Mouse (Mus musculus) macrophage (primary cell): ENCODE results near the gene Fxyd1. TPM values are rescaled to one million over a fixed set of nuclear protein-coding genes. Genes with fewer than 3 reads are reported as not detected.

Experiments
- H3K27ac ChIP-seq: fragments of 350-480 bp; formaldehyde crosslinking; 2 replicates; pipeline ENCODE4 v1.9.0; 2021
- H3K36me3 ChIP-seq: fragments of 350-480 bp; formaldehyde crosslinking; 2 replicates; pipeline ENCODE4 v1.9.0; 2021; ENCODE audit errors: inconsistent target
- H3K4me3 ChIP-seq: fragments of 350-480 bp; formaldehyde crosslinking; 2 replicates; pipeline ENCODE4 v1.9.0; 2021; ENCODE audit errors: inconsistent target
- H3K79me2 ChIP-seq: fragments of 350-480 bp; formaldehyde crosslinking; 2 replicates; pipeline ENCODE4 v1.9.0; 2021; ENCODE audit errors: inconsistent target
- WGBS: methylation state at CpG from one replicate; pipeline ENCODE4 v1.1.7; 2026; ENCODE audit warnings: inconsistent platforms; ENCODE audit not compliant: missing documents; 5-methylcytosine and 5-hydroxymethylcytosine counted together
- polyA plus RNA-seq: library from polyadenylated mRNA; stranded (reverse); fragments of 250-400 nt; gene quantifications from 3 replicates; pipeline ENCODE4 v1.2.4, GENCODE M21; 2018; ENCODE audit warnings: inconsistent platforms

Fxyd1 gene
- polyA plus RNA-seq, 1 experiment from 2014 or later = not detected

DNA sequence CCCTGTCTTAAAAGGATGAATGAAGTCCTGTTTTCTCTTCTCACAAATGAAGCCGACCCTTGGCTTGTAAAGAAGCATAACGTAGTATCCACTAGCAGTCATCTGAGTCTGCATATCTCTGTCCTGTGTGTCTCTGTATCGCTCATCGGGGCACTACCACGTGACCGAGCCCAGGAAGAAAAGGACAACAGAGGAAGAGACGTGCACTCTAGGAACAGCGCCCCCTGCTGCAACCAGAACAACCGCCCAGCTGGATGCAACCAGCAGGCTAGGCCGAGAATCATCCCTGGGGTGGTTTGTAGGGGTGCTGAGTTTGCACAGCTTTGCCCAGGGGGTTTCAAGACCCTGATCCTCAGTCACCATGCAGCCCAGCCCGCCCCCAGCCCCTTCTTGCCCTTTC, 22.2 kb downstream of the Fxyd1 start:
- 54% methylated on average over 11 of the region's 11 CpGs for WGBS
- H3K4me3 ChIP-seq = no peak overlapping the region
- peak overlapping the region; percentile 83 for H3K27ac ChIP-seq
- H3K79me2 ChIP-seq = peaks cover 34% of the 10 kb centered on the region
- peaks cover 21% of the 10 kb centered on the region; the same call in 1 of the 2 replicates for H3K36me3 ChIP-seq

DNA sequence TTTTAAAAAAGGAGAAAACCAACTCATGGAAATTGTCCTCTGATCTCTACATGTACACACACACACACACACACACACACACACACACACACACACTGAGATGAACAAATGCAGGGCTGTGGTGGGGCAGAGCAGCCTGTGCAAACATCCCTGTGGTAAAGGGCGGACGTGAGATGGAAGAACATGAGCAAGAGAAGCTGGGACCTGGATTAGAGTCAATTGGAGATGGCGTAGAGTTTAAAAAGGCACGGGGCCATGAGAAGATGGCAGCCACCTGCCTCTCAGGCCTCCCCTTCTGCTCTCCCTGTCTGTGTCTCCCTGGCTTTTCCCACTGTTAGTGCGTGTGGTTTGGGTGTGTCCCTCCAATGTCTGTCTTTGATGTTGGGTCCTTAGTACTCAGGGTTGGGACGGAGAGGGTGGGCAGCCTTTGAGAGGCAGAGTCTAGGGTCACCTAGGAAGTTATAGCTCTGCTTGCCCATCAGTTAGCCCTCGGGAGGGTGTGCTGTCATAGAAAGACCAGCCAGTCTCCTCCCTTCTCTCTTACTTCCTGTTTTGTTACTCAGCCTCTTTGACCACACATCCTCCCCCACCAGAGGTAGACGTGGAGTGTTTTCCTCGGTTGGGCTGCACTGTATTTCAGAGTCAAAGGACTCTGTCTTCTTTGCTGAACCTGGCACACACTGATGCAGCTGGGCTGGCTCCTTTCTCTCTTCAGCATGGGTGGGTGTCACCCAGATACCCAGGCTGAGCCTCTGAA, 23.4 kb downstream of the Fxyd1 start:
- peaks cover 22% of the 10 kb centered on the region for H3K79me2 ChIP-seq
- peak overlapping the region; percentile 83 for H3K27ac ChIP-seq
- WGBS = 27% methylated on average over 9 of the region's 9 CpGs
- no peak overlapping the region for H3K4me3 ChIP-seq
- H3K36me3 ChIP-seq = peaks cover 11% of the 10 kb centered on the region; the same call in 1 of the 2 replicates

DNA sequence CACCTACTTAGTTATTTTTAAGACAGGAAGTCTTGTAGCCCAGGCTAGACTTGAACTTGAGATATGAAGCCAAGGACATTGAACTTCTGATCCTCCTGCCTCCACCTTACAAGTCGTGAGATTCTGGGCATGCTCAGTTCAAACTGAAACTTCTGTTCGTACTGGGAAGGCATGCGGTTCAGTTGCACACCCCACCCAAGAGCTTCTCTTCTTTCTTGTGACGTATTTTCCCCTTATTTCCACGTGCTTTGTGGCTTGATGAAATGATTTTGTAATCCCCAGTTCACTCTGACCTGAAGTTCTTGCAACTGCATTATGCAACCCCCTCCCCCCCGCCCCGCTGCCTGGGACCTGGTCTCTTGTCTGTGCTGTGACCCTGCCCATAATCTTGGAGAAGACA, 25.3 kb downstream of the Fxyd1 start:
- H3K79me2 ChIP-seq = peaks cover 11% of the 10 kb centered on the region; the same call in 1 of the 2 replicates
- no peak overlapping the region for H3K4me3 ChIP-seq
- 0% methylated on average over 5 of the region's 7 CpGs for WGBS
- peak overlapping the region; percentile 83 for H3K27ac ChIP-seq
- H3K36me3 ChIP-seq = peaks cover 10% of the 10 kb centered on the region; the same call in 1 of the 2 replicates

DNA sequence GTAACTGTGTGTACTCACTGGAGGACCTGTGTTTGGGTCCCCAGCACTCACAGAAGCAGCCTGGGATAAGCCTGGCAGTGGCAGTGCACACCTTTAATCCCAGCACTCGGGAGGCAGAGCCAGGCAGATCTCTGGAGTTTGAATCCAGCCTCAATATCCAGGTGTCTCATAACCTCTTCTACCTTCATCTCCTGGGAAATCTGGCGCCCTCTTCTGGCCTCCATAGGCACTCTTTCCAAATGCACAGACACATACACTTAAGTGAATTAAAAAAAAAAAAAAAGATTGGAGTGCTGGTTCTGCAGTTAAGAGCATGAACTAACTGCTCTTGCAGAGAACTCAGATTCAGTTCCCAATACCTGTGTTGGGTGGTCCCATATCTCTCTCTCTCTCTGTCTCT, 26.3 kb downstream of the Fxyd1 start:
- H3K79me2 ChIP-seq = 0 out of 2 replicates have a peak, but pooled peaks cover under 1% of the 10 kb centered on the region
- no peak overlapping the region for H3K4me3 ChIP-seq
- H3K36me3 ChIP-seq = peaks cover 7% of the 10 kb centered on the region; the same call in 1 of the 2 replicates
- no peak overlapping the region for H3K27ac ChIP-seq
- WGBS = 90% methylated on average over 2 of the region's 2 CpGs

DNA sequence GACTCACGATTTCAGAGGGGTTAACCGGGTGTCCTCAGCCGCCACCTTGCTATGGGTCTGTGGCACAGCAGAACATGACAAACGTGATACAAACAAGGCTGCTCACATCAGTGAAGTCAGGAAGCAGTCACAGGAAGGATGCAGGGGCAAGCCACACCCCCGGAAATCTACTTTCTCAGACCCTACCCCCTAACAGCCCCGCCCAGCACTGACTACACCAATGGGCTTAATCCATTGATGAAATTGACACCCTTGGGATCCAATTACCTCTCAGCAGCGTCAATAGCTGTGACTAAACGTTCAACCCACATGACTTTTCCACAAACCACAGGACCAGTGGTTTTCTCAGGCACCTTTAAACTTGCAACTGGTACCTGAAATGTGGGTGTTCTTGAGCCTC, 28.4 kb downstream of the Fxyd1 start:
- Histone ChIP-seq H3K79me2 (no peaks in the 10 kb centered on the region), H3K27ac (no peak overlapping the region), H3K4me3 (no peak overlapping the region), H3K36me3 (no peaks in the 10 kb centered on the region)
- WGBS = 77% methylated on average over 8 of the region's 8 CpGs

DNA sequence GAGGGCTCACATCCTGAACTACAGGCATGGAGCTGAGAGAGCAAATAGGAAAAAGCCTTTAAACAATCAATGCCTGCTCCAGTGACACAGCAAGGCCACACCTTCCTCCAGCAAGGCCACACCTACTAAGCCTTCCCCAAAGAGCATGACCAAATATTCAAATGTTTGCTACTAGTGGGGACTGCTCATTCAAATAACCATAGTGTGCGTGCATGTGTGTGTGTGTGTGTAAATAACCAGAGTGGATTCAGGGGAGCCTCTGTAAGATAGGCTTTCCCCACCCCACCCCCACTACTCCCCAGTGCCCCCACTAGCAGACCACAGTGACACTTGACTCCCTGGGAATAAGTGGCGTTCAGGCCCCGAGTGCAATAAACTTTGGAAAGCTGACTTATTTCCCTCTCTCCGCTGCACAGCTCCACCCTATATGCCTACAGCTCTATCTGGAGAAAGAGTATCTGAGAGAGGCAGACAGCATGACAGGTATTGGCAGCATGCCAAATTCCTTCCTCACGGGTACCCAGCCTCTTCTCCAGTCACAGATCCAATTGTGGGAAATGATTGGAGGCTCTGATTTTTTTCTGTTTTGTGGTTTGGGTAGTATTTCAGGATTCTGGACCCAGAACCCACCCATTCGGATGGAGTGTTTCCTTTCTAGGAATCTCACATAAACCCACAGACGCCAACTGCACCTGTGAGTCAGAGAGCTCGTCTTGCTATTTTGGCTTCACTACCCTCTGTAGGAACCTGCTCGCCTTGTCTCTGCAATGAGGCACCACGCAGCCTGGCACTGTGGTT, 39.7 kb downstream of the Fxyd1 start:
- Histone ChIP-seq H3K36me3 (no peaks in the 10 kb centered on the region), H3K79me2 (no peaks in the 10 kb centered on the region), H3K27ac (no peak overlapping the region), H3K4me3 (no peak overlapping the region)
- WGBS = 85% methylated on average over 8 of the region's 10 CpGs

DNA sequence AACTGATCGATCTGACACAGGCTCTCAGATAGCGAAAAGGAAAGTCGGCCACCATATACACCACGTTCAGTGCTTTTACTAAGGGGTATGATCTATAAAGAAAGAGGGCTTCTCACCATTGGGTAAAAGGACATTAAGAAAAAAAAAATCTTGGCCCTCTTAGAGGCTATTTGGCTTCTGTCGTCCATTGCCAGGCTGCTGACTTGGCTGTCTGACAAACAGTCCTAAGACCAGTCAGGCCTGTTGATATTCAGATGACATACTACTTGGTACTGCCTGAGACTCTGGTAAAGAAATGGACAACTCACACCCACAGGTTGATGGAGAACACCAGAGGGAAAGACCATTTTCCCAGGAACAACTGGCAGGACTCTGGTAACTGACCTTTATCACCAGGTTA, 44.0 kb downstream of the Fxyd1 start:
- H3K36me3 ChIP-seq = no peaks in the 10 kb centered on the region
- no peaks in the 10 kb centered on the region for H3K79me2 ChIP-seq
- no peak overlapping the region for H3K27ac ChIP-seq
- H3K4me3 ChIP-seq = no peak overlapping the region
- 90% methylated on average over 5 of the region's 5 CpGs for WGBS

DNA sequence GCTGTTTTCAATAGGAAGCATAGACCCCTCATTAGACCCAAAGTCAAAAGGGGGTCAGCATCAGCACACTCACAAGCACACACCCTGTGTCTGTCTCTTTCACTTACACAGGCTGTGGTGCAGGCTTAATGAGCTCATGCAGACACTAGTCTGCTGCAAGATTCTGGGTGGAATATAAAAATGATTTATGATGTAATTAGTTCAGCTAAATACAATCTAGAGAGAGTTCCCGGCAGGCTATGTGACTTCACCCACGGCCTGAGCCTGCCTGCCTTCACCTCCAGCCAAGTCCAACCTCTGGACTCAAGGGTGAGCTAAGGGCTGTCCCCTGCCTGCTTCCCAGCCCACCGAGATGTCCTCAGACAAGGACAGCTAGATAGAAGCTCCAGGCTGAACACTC, 48.1 kb downstream of the Fxyd1 start:
- 58% methylated on average over 3 of the region's 3 CpGs for WGBS
- Histone ChIP-seq H3K27ac (peak overlapping the region; percentile 86), H3K4me3 (no peak overlapping the region), H3K36me3 (no peaks in the 10 kb centered on the region), H3K79me2 (no peaks in the 10 kb centered on the region)

GRCm38 (mm10) chr7:31008175-31008574, 48.8 kb downstream of the Fxyd1 start:
- H3K27ac ChIP-seq = peak overlapping the region; percentile 86
- WGBS = 0% methylated on average over 1 of the region's 1 CpGs
- H3K36me3 ChIP-seq = no peaks in the 10 kb centered on the region
- H3K79me2 ChIP-seq = no peaks in the 10 kb centered on the region
- no peak overlapping the region for H3K4me3 ChIP-seq

DNA sequence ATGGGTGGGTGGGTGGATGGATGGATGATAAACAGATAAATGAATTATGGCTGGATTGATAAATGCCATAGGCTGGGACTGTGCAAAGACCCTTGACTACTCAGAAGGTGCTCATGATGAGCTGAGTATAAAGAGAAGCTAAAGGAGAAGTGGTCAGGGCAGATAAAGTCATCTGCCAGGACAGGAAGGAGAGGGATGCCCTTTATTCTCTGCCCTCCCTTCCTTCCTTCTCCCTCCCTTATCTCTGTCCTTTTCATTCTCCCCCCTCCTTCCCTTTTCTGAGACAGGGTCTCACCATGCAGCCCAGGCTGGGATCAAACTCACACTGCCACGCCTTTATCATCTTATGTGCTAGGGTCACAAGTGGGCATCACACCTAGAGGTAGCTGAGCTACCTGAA, 49.2 kb downstream of the Fxyd1 start:
- 7% methylated on average over 1 of the region's 1 CpGs for WGBS

GRCm38 (mm10) chr7:31002650-31003049, 54.3 kb downstream of the Fxyd1 start:
- Histone ChIP-seq H3K79me2 (no peaks in the 10 kb centered on the region), H3K36me3 (no peaks in the 10 kb centered on the region), H3K27ac (peak overlapping the region; percentile 94), H3K4me3 (peak overlapping the region; percentile 37)
- 2% methylated on average over 8 of the region's 8 CpGs for WGBS

More for the DNA sequence above, 49.2 kb downstream of the Fxyd1 start:
- Histone ChIP-seq H3K4me3 (no peak overlapping the region), H3K27ac (peak overlapping the region; percentile 86), H3K79me2 (no peaks in the 10 kb centered on the region), H3K36me3 (no peaks in the 10 kb centered on the region)

Other genes starting within 250 kb of the Fxyd1 start
- 0.10 TPM in 1 of 3 replicates, not detected in the others for gene Ffar2, start 233.4 kb downstream of the Fxyd1 start, polyA plus RNA-seq
- gene Ffar3, start 201.0 kb downstream of the Fxyd1 start, polyA plus RNA-seq = not detected in 3 replicates
- gene Ffar1, start 195.6 kb downstream of the Fxyd1 start, polyA plus RNA-seq = not detected in 3 replicates
- gene Cd22, start 176.9 kb downstream of the Fxyd1 start, polyA plus RNA-seq = 15.6 to 31.6 TPM (median 22.5 TPM) in 3 replicates
- gene Mag, start 142.3 kb downstream of the Fxyd1 start, polyA plus RNA-seq = 0.43 to 1.9 TPM (median 0.78 TPM) in 3 replicates
- gene Hamp2, start 132.5 kb downstream of the Fxyd1 start, polyA plus RNA-seq = not detected in 3 replicates
- not detected in 3 replicates for gene Hamp, start 113.2 kb downstream of the Fxyd1 start, polyA plus RNA-seq
- gene Usf2, start 100.4 kb downstream of the Fxyd1 start, polyA plus RNA-seq = 95.7 to 263 TPM (median 152 TPM) in 3 replicates
- gene Lsr, start 83.7 kb downstream of the Fxyd1 start, polyA plus RNA-seq = 0.29 to 2.2 TPM (median 0.38 TPM) in 3 replicates
- 0.21 to 0.26 TPM in 2 of 3 replicates, not detected in the other for gene Fam187b, start 83.4 kb downstream of the Fxyd1 start, polyA plus RNA-seq
- gene Fxyd5, start 14.7 kb downstream of the Fxyd1 start, polyA plus RNA-seq = 662 to 1,499 TPM (median 1,028 TPM) in 3 replicates
- gene Fxyd7, start 5.7 kb downstream of the Fxyd1 start, polyA plus RNA-seq = not detected in 3 replicates
- gene Lgi4, start 2.1 kb upstream of the Fxyd1 start, polyA plus RNA-seq = 0.14 to 0.27 TPM (median 0.22 TPM) in 3 replicates
- not detected in 3 replicates for gene Fxyd3, start 19.5 kb upstream of the Fxyd1 start, polyA plus RNA-seq
- 0.36 to 5.0 TPM (median 0.59 TPM) in 3 replicates for gene Hpn, start 58.1 kb upstream of the Fxyd1 start, polyA plus RNA-seq
- 6.4 to 26.6 TPM (median 13.9 TPM) in 3 replicates for gene Scn1b, start 69.8 kb upstream of the Fxyd1 start, polyA plus RNA-seq
- gene Gramd1a, start 98.7 kb upstream of the Fxyd1 start, polyA plus RNA-seq = 30.4 to 56.1 TPM (median 32.6 TPM) in 3 replicates
- gene Scgb2b2, start 233.3 kb upstream of the Fxyd1 start, polyA plus RNA-seq = not detected in 3 replicates
- gene Scgb1b2, start 234.6 kb upstream of the Fxyd1 start, polyA plus RNA-seq = not detected in 3 replicates